Mouse (Mus musculus): Measurements from ENCODE around the gene Sh2b3.

DNA sequence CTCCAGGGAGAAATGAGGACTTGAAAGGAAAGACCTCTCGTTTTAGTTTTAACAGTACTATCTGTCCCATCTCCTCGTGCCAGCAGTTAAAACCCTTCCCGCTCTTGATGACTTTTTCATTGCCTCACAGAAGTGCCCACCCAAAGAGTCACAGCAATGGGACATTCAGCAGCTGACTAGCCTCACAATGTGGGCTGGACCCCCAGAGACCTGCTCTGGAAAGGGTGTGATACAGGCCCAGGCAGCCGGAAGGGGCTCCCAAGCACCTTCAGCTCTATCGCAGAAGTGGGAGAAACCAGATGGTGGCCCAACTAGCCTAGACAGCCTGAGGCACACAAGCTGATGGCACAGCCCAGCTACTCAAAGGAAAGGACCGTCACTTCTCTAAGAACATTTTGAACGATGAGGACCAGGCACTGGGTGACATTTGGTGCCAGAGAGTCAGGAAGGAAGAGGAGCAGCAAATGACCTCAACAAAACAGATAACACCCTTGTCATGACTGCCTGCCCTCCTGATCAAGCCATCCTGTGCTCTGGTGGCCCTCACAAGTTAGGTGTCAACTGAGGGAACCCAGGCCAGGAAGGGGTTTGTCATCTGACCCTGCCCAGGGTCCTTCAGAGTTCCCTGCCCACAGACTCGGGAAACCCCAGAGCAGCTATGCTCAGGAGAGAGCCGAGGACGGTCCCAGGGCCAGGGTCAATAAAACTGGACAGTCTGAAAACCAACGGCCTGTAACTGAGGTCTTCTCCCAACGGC, 2.3 kb downstream of the Sh2b3 start:
- TF ChIP-seq EP300 (IDR thresholded peaks at IDR 0.05) (peak; percentile 58), CTCF (IDR thresholded peaks at IDR 0.05) (no peak)
